Comparison of ENCODE assay signal across 8 mouse cellular contexts in genomic region chr7:135716968-135717557, GRCm38 (mm10). TPM values are rescaled to one million over a fixed set of nuclear protein-coding genes. Genes with fewer than 3 reads are reported as not detected.
DNase-seq lines count a peak whose midpoint lies in the region; ATAC-seq and TF ChIP-seq lines count a peak whose summit lies in the region.

No protein-coding gene starts in this region.

- no peak for ATAC-seq in kidney, embryonic 14.5 days (ENCODE audit: low FRiP score, low TSS enrichment)
- no peak for ATAC-seq in hindbrain, postnatal 0 days
- ATAC-seq in midbrain, postnatal 0 days (ENCODE audit: low FRiP score) = no peak

- no peaks in the 10 kb centered on the region for H3K36me3 ChIP-seq in kidney, embryonic 14.5 days (ENCODE audit: control insufficient read depth, insufficient read depth, low read length)
- H3K36me3 ChIP-seq in hindbrain, postnatal 0 days (ENCODE audit: insufficient read depth, low read length) = no peaks in the 10 kb centered on the region
- no peaks in the 10 kb centered on the region for H3K36me3 ChIP-seq in midbrain, postnatal 0 days (ENCODE audit: insufficient read depth, low read length)

- DNase-seq in kidney, adult 8-10 months = no peak
- DNase-seq in hindbrain, postnatal 0 days (ENCODE audit: low spot score) = no peak
- DNase-seq in midbrain, postnatal 0 days (ENCODE audit: low spot score) = no peak
- no peak for DNase-seq in frontal cortex, postnatal 14 days (ENCODE audit: low spot score in 2 of 2)
- DNase-seq in gastrocnemius, postnatal 4 days (ENCODE audit: low spot score in 2 of 2) = no peak
- no peak for DNase-seq in cerebellum, adult 11-12 months

- no peaks in the 10 kb centered on the region for H3K9me3 ChIP-seq in kidney, embryonic 14.5 days (ENCODE audit: control insufficient read depth, low read length)
- no peaks in the 10 kb centered on the region for H3K9me3 ChIP-seq in hindbrain, postnatal 0 days (ENCODE audit: low read length)
- H3K9me3 ChIP-seq in midbrain, postnatal 0 days (ENCODE audit: low read length) = no peaks in the 10 kb centered on the region

- peaks cover 11% of the 10 kb centered on the region; the same call in 1 of the 2 replicates for H3K4me1 ChIP-seq in kidney, embryonic 14.5 days (ENCODE audit: control insufficient read depth, insufficient read depth, low read length)
- H3K4me1 ChIP-seq in bone marrow, adult 2 months (ENCODE audit: control insufficient read depth, insufficient read depth, low read length) = peaks cover 2% of the 10 kb centered on the region; the same call in 1 of the 2 replicates
- no peaks in the 10 kb centered on the region for H3K4me1 ChIP-seq in hindbrain, postnatal 0 days (ENCODE audit: insufficient read depth, low read length)
- no peaks in the 10 kb centered on the region for H3K4me1 ChIP-seq in midbrain, postnatal 0 days (ENCODE audit: insufficient read depth, low read length)

- H3K4me3 ChIP-seq in kidney, embryonic 14.5 days (ENCODE audit: low read length) = peak overlapping the region; percentile 97
- peak overlapping the region; percentile 84 for H3K4me3 ChIP-seq in bone marrow, adult 2 months (replicated peaks; ENCODE audit: control insufficient read depth, low read depth, low read length)
- H3K4me3 ChIP-seq in hindbrain, postnatal 0 days (ENCODE audit: low read length) = peak overlapping the region; percentile 86
- H3K4me3 ChIP-seq in midbrain, postnatal 0 days (ENCODE audit: low read depth, low read length) = peak overlapping the region; percentile 72

- 60% methylated on average over 7 of the region's 7 CpGs for WGBS in kidney, embryonic 14.5 days
- 18% methylated on average over 7 of the region's 7 CpGs for WGBS in bone marrow, adult 2 months
- WGBS in hindbrain, postnatal 0 days = 61% methylated on average over 7 of the region's 7 CpGs
- 58% methylated on average over 7 of the region's 7 CpGs for WGBS in midbrain, postnatal 0 days

- no peak for TF ChIP-seq POLR2A in bone marrow, adult 2 months (IDR thresholded peaks at IDR 0.05; ENCODE audit: borderline replicate concordance, control insufficient read depth, low read depth, low read length)

- peak overlapping the region; percentile 95; the same call in 1 of the 2 replicates for H3K9ac ChIP-seq in kidney, embryonic 14.5 days (ENCODE audit: low read depth, low read length)
- peak overlapping the region; percentile 59; the same call in 1 of the 2 replicates for H3K9ac ChIP-seq in hindbrain, postnatal 0 days (replicated peaks; ENCODE audit: low read length)
- 0 out of 2 replicates have a peak overlapping the region, but pooled peaks have one; percentile 33 for H3K9ac ChIP-seq in midbrain, postnatal 0 days (replicated peaks; ENCODE audit: low read length, poor library complexity, severe bottlenecking)

- H3K27ac ChIP-seq in kidney, embryonic 14.5 days (ENCODE audit: low read depth, low read length) = no peak overlapping the region
- peak overlapping the region; percentile 86; the same call in 1 of the 2 replicates for H3K27ac ChIP-seq in bone marrow, adult 2 months (ENCODE audit: control insufficient read depth, insufficient read depth, low read depth, low read length, poor library complexity)
- no peak overlapping the region for H3K27ac ChIP-seq in hindbrain, postnatal 0 days
- H3K27ac ChIP-seq in midbrain, postnatal 0 days (ENCODE audit: low read depth, low read length) = no peak overlapping the region

- H3K27me3 ChIP-seq in kidney, embryonic 14.5 days (ENCODE audit: control insufficient read depth, insufficient read depth, low read length) = no peaks in the 10 kb centered on the region
- H3K27me3 ChIP-seq in hindbrain, postnatal 0 days (ENCODE audit: insufficient read depth, low read length) = no peaks in the 10 kb centered on the region
- no peaks in the 10 kb centered on the region for H3K27me3 ChIP-seq in midbrain, postnatal 0 days (ENCODE audit: insufficient read depth, low read length)

- H3K4me2 ChIP-seq in kidney, embryonic 14.5 days (replicated peaks; ENCODE audit: low read depth, low read length) = peak overlapping the region; percentile 43
- peak overlapping the region; percentile 98 for H3K4me2 ChIP-seq in hindbrain, postnatal 0 days (ENCODE audit: low read depth, low read length)
- H3K4me2 ChIP-seq in midbrain, postnatal 0 days (ENCODE audit: low read depth, low read length, poor library complexity, severe bottlenecking) = peak overlapping the region; percentile 99

- TF ChIP-seq CTCF in bone marrow, adult 2 months (IDR thresholded peaks at IDR 0.05; ENCODE audit: control insufficient read depth, insufficient read depth, low read length) = no peak
- no peak for TF ChIP-seq CTCF in hindbrain, postnatal 0 days (IDR thresholded peaks at IDR 0.05; ENCODE audit: low read depth)
- TF ChIP-seq CTCF in midbrain, postnatal 0 days (IDR thresholded peaks at IDR 0.05) = no peak

RNA-seq across cellular contexts. Expression of gene Mki67, which starts 0.9 kb away (rescaled TPM):
- polyA plus RNA-seq in kidney, embryonic 14.5 days (2014; fragmentation: Nextera tagmentation; extraction: Ambion mirVana) = 50.8 and 67.1 TPM in 2 replicates
- 203 and 249 TPM in 2 replicates for polyA plus RNA-seq in bone marrow, adult 2 months (2011; ENCODE audit: insufficient read depth, insufficient read length, low replicate concordance, missing spikeins)
- 17.5 and 29.4 TPM in 2 replicates for total RNA-seq in hindbrain, postnatal 0 days (2014; rRNA removed)
- 10.6 and 10.8 TPM in 2 replicates for polyA plus RNA-seq in hindbrain, postnatal 0 days (2015; fragmentation: Nextera tagmentation; extraction: Ambion mirVana)
- total RNA-seq in midbrain, postnatal 0 days (2014; rRNA removed) = 6.3 and 8.9 TPM in 2 replicates
- 1.4 and 2.1 TPM in 2 replicates for polyA plus RNA-seq in midbrain, postnatal 0 days (2015; fragmentation: Nextera tagmentation; extraction: Ambion mirVana)
- total RNA-seq in gastrocnemius, postnatal 4 days (2021) = 10 to 100 TPM; 61.5 to 67.8 TPM

Comparison
In these comparisons a context has a peak if more than half of its experiments do, and no peak if none do; other contexts are left out.
1. H3K4me2 ChIP-seq: peak in every context shown above with its lines; median percentile 99 in midbrain, postnatal 0 days; 98 in hindbrain, postnatal 0 days; 43 in kidney, embryonic 14.5 days.
2. H3K9ac ChIP-seq: peak in every context shown above with its lines; median percentile 95 in kidney, embryonic 14.5 days; 59 in hindbrain, postnatal 0 days; 33 in midbrain, postnatal 0 days.